Mouse (Mus musculus) WW6 (cell line): ENCODE results near the gene Mctp2.

Experiments used
- DNase-seq: peaks from one replicate; pipeline ENCODE4 v3.0.0-alpha.2; 2013; ENCODE audit warnings: low read depth, low spot score

Gene Mctp2

DNA sequence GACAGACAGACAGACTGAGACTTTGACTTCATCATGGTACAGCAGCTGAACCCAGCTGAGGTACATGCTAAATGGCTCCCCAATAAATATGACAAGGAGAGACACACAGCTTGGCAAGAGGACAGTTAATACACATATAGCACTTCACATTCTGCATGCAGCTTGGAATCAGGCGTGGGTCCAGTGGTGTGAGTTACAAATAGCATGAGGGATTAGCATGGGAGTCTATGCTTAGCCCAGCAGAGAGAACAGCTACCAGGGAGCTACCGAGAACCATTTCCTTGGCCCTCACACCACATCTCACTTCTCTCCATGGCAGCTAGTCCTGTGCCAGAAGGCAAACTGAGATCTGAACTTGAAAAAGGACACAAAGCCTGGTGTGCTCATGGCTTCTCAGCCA, 137.1 kb downstream of the Mctp2 start:
- DNase-seq: no peak

DNA sequence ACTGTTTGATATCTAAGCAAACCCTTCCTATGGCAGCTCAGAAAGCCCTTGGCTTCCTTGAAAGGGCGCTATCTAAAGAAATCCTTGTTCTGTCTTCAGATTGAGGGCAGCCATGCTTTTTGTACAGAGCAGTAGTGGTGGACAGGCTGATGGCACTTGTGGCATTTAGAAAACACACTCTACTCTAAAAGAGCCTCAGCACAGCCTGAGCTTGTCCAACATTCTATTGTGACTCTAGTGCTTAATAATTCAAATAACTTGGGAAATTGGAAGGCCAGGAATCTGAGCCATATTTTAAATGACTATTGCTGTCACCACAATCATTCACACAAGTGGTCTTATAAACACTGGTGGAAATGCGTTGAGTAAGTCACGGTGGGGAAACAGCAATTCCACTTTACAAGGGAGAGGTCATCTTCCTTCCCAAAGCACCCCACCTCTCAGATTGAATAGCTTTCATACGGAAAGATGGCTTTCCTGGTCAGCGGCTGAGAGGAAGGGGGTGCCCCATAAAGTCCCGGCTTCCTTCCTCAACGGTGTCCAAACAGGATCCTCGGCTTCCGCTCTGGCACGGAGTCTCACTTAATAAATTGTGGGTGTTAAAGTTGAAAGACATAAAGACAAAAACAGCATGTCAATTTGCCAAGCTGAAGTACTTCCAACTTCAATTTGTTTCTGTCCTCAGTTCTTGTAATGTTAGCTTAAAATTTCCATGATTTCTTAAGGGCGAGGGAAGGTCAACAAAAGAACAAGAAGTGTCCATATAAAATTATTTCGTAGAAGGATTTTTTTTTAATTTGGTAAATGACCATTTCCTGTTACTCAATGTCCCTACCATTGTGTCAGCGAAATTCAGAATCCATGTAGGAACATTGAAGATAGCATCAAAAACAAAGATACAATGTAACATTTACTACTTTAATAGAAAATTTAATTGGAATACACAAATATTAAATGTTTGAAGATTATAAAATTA, 140.4 kb downstream of the Mctp2 start:
- DNase-seq: no peak

DNA sequence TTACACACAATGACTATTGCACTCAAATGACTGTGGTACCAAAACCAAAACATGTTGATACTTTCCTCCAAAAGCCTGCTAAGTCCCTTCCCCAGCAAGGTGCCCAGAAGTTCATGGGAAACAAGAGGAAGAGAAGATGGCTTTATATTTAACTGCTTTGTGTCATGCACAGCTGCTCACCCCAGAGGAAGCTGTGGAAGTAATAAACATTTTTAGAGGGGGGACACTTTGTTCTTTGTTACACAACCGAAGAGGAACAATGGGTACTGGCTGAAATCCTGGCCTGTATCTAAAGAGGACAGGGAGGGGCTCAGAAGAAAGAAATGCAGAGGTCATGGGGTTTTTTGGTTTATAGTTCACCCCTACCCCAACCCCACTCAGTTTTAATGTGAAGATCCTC, 144.2 kb downstream of the Mctp2 start:
- no peak for DNase-seq

DNA sequence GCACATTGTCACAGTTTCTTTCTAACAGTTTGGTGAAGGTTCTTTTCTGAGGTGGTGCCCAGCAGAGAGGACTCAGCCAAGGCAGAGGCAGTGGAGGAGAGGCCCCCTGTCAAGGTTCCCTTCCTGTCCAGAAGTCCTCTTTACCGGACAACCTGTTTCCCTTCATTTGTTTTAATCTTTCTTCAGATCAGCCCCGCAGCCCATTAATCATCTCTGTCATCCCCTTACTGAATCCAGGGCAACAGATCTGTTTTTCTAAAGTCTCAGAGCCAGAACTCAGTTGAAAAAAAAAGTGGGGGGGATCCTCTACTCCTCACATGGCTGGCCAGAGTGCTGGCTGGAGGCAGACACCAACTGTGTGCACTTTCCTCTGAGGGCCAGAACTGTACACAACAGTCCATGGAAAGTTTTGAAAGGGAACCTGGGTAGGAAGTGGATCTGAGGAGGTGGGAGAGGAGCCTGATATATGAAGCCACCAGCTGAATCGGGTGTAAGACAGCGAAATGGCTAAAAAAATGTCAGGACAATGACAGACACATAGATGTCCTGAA, 146.8 kb downstream of the Mctp2 start:
- DNase-seq: no peak

DNA sequence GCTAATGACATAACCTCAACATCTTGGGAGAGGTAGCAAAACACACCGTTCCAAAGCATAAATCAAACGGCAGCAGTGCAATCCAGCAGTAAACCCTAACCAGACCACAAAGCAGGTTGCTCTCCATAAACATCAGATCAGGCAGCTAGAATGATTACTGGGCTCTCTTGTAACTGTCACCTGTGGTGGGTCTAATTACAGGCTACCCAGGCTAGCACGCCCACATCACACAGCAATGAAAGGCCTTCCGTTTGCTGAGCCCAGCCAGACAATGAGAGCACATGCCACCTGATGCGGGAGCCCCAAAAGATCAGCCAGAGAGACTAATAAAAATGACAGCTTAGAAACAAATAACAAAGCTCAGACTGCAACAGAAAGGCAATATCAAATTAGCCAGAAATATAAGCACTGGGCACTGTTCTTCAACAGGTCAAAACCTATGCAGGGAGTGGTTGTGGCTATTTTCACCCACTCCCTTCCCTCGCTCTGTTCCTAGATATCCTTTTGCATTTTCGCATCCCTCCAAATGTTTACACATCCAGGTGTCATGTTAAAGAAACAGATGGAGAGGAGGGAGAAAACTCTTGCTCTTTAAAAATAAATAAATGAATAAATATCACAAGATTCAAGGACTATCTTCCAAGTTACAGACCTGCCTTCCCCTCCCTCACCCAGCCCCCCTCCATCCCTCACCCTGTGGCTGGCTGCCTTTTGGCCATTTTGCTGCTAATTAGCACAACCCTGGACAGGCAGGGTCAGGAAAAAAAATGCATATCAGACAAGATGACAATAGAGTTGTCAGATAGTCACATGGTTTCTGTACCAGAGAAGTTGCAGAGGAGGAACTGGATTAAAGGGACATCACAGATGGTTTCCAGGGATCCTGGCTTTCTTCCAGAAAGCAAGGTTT, 155.4 kb downstream of the Mctp2 start:
- DNase-seq: no peak

DNA sequence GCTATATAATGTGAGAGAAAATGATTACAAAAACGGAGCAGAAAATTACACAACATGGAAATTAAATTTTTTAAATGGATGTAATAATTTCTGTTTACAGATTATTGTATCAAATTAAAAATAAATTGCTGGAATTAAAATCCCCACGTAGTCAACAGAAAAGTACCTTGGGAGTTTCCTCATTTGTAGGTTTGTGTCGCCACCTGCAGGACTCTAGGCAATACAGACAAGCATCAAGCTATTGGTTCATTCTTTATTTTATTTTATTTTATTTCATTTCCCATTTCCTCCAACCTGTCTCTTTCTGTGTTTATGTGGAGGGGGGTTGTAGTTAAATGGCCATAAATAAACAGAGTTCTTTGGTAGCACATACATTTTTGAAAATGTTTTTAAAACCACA, 157.3 kb downstream of the Mctp2 start:
- DNase-seq: no peak

DNA sequence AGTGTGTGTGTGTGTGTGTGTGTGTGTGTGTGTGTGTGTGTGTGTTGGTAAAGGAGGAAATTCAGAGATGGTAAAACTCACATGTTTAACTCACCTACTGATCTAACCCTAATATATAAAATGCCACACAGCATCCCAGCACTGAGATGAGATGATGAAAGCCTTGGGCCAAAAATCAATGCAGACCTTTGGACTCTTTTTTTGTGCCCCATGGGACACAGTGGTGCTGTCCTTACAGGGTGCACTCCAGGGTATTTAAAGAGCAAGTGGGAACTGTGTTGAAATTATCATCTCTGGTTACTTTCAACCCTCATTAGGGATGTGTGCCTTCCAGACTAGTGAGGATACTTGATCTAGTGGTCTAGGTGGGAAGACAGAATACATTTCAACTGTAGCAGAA, 159.6 kb downstream of the Mctp2 start:
- no peak for DNase-seq

DNA sequence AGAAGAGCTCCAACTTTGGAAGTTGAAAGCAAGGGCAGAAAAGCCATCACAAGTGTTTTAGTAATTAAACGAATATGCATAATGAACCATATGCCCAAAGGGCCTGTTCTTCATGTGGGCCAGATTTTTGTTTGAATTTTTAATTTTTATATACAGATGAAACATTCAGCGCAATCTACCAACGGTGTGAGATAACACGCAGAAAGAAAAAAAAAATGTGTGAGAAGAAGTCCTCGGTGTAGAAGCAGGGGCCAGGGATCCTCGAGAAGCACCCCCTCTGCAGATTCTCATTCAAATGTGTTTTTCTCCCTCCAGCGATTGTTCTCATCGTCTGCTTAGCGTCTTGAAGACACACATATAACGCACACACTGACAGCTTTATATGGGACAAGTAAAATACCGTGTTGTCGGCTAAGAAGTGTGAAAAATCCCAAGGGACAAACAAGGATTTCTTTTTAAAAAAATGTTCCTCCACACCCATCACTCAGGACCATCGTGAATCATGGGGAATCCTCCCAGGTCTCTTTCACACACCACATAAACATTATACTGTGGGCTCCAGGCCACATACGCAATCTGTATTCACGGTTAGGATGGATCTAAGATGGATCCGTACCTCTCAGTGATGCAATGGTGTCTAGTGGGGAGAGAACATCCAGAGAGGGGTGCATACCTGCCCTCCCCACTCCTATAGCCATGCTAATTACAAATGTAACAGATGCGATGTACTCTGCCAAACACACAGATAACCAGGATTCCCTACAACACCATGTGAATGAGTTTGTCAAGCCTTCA, 160.5 kb downstream of the Mctp2 start:
- DNase-seq: no peak

DNA sequence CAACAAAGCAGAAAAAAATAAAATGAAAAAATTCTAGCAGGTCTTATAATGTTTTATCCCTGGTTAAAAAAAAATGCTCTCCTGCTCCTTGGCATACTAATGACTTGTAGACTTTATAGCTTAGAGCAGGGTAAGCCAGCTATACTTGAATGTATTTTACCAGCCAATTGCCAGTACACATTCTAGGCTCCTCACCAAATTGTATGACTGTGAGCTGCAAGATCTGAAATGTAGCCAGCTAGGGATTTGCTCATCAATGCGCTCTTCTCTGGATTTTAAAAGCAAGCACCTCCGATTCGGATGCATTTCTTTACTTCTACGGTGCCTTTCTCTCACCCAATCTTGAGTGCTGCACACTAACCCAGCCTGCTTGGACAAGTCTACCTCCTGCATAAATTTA, 167.7 kb downstream of the Mctp2 start:
- no peak for DNase-seq

DNA sequence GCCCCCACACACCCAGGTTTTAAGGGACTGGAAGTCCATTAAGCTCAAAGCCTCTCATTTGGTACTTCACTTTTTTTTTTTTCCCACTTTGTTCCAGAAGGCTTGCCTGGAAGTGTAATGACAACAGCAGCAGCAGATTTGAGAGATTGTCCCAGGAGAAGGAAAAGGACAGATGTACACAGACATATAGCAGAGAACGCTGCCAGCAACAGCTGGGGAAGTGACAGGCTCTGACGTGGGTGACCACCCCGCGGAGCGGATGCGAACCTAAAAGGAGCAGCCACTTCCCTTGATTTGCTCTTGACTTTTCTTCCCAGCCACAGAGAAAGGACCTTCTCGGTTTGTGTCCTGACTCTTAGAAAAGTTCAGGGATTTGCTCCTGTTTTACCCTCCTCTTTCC, 185.4 kb downstream of the Mctp2 start:
- DNase-seq: no peak

DNA sequence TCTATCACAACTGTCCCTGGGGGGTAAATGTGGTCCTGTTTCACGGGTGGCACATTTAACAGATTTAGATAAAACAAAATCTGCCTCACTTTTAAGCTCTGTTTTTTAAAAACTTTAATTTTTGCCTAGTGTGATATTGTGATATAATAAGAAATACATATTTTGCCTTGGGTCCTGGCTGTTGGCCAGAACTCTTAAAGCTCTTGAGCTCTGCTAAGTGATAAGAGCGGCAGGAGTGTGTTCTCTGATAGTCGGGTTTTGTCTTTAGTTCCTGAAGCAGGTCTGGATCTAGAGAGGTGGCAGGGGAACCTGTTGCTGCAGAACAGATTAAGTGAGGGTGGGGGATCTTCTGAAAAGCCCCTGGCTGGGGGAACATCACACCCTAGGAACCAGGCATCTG, 186.7 kb downstream of the Mctp2 start:
- no peak for DNase-seq

DNA sequence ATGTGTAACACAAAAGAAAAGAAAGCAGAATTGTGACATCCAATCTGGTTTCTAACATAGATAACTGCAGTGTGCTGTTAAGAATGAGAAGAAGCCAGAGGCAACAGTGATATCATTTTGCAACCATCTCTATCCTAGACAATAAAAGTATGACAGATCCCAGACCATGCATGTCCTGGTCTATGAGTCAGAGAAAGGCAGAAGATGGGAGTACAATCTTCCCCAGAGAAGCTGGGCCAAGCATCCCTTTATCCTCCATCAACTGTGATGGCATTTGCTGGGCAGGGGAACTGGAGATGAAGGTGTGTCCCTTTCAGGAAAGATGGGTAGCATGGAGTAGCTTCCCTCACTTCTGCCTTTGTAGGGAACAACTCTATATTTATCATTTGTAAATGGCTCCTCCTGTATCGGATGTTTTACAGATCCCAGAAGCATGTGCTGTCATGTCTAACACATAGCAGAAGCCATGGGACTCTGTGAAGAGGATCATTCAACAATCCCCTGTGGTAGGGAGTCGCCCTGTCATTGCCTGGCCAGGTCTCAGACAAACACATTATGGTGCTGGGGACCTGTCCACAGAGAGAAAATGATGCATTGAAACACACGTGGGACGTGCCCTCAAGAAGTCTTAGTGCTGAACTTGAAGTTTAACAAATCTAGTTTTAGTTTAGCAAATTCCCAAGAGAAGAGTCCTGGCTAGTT, 188.9 kb downstream of the Mctp2 start:
- no peak for DNase-seq

DNA sequence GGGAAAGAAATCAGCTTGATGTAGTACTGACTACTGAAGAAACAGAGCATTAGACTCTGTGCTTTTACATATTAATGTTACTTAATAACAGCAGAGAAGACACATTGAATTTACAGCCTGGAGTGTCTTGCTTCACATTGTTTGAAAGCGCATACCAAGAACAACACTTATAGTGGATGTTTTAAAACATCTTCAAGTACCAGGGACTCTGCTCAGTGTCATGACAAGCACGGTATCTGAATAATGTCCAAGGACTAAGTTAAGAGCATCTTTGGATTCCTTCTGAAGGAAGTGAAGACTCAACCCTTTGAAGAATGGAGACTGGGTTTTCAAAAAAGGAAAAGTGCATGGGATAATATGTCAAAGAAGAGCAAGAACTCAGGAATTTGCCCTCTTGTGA, 191.3 kb downstream of the Mctp2 start:
- no peak for DNase-seq

DNA sequence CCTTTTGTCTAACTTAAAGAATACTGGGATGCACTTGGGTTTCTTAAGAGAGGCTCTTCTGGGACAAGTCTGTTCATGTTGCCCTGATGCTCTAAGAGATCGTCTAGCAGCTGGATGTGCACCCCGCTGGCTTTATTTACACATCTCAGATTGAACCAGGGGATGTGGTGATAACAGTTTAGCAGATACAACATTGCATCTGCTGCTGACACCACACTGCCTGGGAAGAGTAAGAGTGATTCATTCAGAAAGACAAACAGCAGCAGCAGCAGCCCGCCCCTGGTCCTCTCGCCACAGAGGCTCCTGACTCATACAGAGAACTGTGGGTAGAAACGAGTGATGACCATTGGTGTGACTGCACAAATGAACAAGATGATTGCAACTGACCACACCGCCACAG, 195.8 kb downstream of the Mctp2 start:
- no peak for DNase-seq

DNA sequence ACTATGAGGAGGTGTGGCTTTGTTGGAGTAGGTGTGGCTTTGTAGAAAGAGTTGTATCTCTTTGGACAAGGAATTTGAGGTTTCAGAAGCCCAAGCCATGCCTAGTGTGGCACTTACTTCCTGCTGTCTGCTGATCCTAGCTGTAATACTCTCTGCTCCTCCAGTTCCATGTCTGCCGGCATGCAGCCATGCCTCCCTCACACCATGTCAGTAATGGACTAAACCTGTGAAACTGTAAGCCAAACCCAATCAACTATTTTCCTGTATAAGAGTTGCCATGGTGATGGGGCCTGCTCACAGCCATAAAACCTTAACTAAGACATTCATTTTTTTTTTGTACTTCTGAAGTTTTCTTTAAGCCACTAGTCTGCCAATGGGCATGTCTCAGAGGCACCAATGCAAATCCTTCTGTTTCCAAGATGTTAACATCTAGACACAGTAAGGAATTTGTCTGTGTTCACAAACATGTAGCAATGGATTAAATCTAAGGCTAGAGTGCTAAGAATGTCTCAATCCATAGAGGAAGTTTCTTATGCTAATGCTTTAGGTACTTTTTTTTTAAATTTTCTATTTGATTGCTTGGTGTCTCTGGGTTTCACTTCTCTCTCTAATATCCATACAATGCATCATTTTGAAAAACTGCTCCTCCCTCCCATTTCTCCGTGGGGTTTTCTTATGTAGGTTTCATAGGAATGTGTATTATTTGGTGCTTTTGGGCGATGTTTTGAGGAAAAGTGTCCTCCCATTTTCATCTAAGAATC, 197.6 kb downstream of the Mctp2 start:
- DNase-seq: no peak

DNA sequence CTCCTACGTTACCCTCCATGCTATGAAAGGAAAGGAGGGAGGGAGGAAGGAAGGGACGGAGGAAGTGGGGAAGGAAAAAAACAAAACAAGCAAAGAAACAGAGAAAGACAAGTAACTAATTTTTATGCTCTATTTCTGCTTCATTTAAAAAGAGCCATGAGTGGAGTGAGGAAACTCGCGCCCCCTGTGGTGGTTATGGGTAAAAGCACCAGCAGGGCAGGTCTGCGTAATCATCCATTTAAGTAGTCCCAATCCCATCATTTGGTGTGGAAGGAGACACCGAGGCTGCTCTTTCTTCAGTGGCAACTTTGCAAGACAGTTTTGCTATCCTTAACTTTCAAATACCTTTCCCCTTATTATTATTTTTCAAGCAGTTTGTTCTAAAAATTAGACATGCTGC, 202.2 kb downstream of the Mctp2 start:
- DNase-seq: no peak

DNA sequence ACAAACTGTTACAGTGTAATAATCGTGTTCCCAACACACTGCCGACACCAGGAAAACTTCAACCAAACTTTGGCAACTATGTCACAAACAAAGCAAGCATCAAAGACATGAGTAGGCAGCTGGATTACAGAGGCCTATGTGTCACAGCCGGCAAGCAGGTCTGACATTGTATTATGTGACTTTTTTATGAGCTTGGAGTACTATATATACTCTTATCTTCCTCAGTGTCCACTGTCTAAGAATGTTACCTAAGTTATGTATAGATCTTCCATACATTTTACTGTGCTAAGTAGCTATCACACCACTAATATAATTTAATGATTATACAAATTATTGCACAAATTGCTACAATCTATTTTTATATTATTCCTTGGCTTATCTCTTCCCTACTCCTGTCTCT, 202.8 kb downstream of the Mctp2 start:
- DNase-seq: no peak

DNA sequence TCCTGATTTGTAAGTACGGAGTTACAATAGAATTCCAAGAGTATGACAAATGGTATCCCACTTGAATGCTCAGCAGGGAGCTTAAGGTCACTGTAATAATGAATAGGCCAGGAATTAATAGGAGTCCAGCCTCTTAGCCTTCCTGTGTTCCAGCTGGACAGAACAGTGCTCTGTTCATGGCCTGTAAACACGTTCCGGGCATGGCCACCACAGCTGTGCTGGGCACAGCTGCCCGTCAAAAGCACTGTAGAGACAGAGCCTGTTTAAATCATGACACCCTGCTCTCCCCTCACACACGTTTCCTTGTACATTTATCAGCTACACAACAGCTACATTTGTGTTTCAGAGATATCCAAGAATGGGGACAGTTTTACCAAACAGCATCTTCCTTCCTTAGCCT, 205.7 kb downstream of the Mctp2 start:
- DNase-seq: no peak

DNA sequence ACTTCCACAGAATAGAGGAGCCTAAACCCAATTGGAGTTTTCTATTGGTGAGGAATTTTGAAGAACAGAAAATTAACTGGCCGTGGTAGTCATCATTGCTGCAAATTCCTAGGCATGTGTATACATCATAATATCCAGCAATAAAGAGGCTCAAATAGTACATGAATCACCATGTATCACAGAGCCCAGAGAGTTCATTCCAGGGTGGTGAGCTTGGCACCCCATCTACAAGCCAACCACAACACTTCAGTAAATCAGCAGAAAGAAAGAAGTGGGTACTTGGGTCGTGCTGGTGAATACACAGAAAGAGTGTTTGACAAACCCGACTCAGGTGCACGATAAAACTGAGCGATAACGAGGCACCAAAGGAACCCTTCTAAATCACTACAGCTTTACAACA, 207.8 kb downstream of the Mctp2 start:
- DNase-seq: no peak

DNA sequence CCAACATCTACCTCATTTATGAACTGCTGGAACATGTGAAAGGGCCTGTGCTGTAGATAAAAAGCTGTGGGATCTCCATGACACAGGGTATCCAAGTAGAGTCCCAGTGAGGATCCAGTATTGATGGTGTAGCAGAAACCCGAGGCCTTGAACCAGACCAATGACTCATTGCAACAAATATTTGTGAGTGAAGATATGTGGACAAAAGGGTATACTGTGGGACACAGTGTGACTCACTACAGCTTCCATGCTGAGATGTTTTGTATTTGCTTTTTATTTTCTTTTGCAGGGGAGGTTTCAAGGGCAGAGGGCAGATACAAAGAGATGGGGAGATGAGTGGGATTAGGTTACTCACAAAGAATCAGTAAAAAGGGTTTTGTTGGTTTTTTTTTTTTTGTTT, 209.4 kb downstream of the Mctp2 start:
- DNase-seq: no peak
